Mouse (Mus musculus) midbrain, postnatal 0 days (tissue): Measurements from ENCODE around the gene Epb41l2. TPM values are rescaled to one million over a fixed set of nuclear protein-coding genes. Genes with fewer than 3 reads are reported as not detected.

ENCODE experiments used
- ATAC-seq: fragments of 200-750 bp; cut with Nextera tagmentation; 2 replicates; pipeline ENCODE4 v1.8.0; 2017; ENCODE audit warnings: moderate number of reproducible peaks, mild to moderate bottlenecking, moderate TSS enrichment, moderate library complexity; ENCODE audit not compliant: low FRiP score
- DNase-seq: peaks from one replicate; pipeline ENCODE4 v3.0.0-alpha.2; 2015; ENCODE audit warnings: low spot score
- H3K27ac ChIP-seq: fragments of 300-500 bp; sonication (generic); 2 replicates; pipeline ENCODE4 v1.5.1; 2014; ENCODE audit warnings: low read depth, mild to moderate bottlenecking, low read length, mixed read lengths
- H3K27me3 ChIP-seq: fragments of 300-500 bp; sonication (generic); 2 replicates; pipeline ENCODE4 v1.6.1; 2014; ENCODE audit warnings: low read length, control low read depth, mixed read lengths; ENCODE audit not compliant: insufficient read depth
- H3K36me3 ChIP-seq: fragments of 300-500 bp; sonication (generic); 2 replicates; pipeline ENCODE4 v1.6.1; 2014; ENCODE audit warnings: low read length, control low read depth, mixed read lengths; ENCODE audit not compliant: insufficient read depth
- H3K4me1 ChIP-seq: fragments of 300-500 bp; sonication (generic); 2 replicates; pipeline ENCODE4 v1.6.1; 2014; ENCODE audit warnings: mild to moderate bottlenecking, control low read depth, antibody characterized with exemption, low read length, mixed read lengths; ENCODE audit not compliant: insufficient read depth
- H3K4me2 ChIP-seq: fragments of 300-500 bp; sonication (generic); 2 replicates; pipeline ENCODE4 v1.6.1; 2014; ENCODE audit warnings: low read depth, mild to moderate bottlenecking, low read length, mixed read lengths; ENCODE audit not compliant: poor library complexity, severe bottlenecking
- H3K4me3 ChIP-seq: fragments of 300-500 bp; sonication (generic); 2 replicates; pipeline ENCODE4 v1.5.1; 2014; ENCODE audit warnings: low read depth, mild to moderate bottlenecking, low read length, moderate library complexity
- H3K9ac ChIP-seq: fragments of 300-500 bp; sonication (generic); replicated peaks from 2 replicates; pipeline ENCODE4 v1.6.1; 2014; ENCODE audit warnings: mild to moderate bottlenecking, low read length, moderate library complexity, mixed read lengths; ENCODE audit not compliant: poor library complexity, severe bottlenecking
- H3K9me3 ChIP-seq: fragments of 300-500 bp; sonication (generic); 2 replicates; pipeline ENCODE4 v1.6.1; 2016; ENCODE audit warnings: low read length, control low read depth
- CTCF ChIP-seq: IDR thresholded peaks from 2 replicates; pipeline ENCODE4 v1.5.1; 2016; ENCODE audit warnings: antibody characterized with exemption, mild to moderate bottlenecking
- WGBS: fragments of 180-500 bp; shearing (Covaris S2); extraction: QIAGEN DNeasy Blood & Tissue Kit; methylation state at CpG from one replicate; pipeline ENCODE4 v1.1.7; 2014; 5-methylcytosine and 5-hydroxymethylcytosine counted together
- polyA plus RNA-seq: library from polyadenylated mRNA; unstranded; fragments of >200 nt; fragmentation: Nextera tagmentation; extraction: Ambion mirVana; gene quantifications from 2 replicates; pipeline ENCODE4 v1.2.1, GENCODE M21; 2015
- total RNA-seq: library from RNA; depleted of rRNA; stranded (reverse); fragments of >200 nt; gene quantifications from 2 replicates; pipeline ENCODE4 v1.2.3, GENCODE M21; 2014

The Epb41l2 gene
- total and polyA plus RNA-seq, 2 experiments from 2014 or later = 21.8 to 51.7 TPM

DNA sequence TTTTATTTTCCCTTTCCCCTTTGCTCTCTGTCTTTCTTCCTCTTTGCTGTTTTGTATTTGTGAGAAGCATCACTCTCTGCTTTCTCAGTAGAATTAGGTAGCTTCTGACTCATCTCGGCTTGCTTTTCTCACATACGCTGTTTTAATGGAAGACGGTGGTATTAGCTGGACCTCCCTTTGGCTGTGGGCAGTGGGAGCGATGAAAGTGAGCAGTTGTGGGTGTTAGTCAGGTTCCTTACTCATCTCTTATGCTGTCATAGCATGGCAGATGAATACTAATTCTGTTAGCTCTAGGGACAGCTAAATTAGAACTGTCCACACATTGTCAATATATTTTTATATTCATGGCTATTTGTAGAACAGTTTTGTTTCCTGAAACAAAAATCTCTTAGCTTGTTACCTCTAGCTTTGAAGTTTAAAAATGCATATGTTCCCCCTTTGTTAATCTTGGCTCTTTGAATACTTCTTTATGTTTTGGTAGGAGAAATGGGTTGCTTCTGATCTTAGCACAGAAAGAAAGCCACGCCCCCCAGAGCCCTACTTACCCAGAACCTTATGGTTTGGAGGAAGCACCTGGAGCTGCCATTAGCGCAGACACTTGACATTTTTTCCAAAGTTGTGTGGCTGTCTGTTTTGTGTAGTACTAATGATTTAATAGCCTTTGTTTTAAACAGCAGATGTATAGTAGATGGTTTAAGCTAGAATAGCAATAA lies 78.1 kb downstream of the Epb41l2 start:
- H3K4me1 ChIP-seq = no peaks in the 10 kb centered on the region
- H3K4me2 ChIP-seq = no peak overlapping the region
- no peak overlapping the region for H3K4me3 ChIP-seq
- no peak for TF ChIP-seq CTCF
- no peaks in the 10 kb centered on the region for H3K27me3 ChIP-seq
- no peak overlapping the region for H3K27ac ChIP-seq
- DNase-seq = no peak
- ATAC-seq = no peak
- H3K9ac ChIP-seq = no peak overlapping the region
- no peaks in the 10 kb centered on the region for H3K9me3 ChIP-seq
- H3K36me3 ChIP-seq = no peaks in the 10 kb centered on the region
- WGBS = 93% methylated on average over 6 of the region's 6 CpGs

GRCm38 (mm10) chr10:25438299-25438680 lies 78.7 kb downstream of the Epb41l2 start:
- no peak overlapping the region for H3K9ac ChIP-seq
- no peak overlapping the region for H3K4me2 ChIP-seq
- no peaks in the 10 kb centered on the region for H3K36me3 ChIP-seq
- TF ChIP-seq CTCF = no peak
- no peaks in the 10 kb centered on the region for H3K27me3 ChIP-seq
- no peaks in the 10 kb centered on the region for H3K4me1 ChIP-seq
- DNase-seq (no peak), ATAC-seq (no peak)
- WGBS = 89% methylated on average over 8 of the region's 8 CpGs
- H3K27ac ChIP-seq = no peak overlapping the region
- H3K9me3 ChIP-seq = no peaks in the 10 kb centered on the region
- H3K4me3 ChIP-seq = no peak overlapping the region

GRCm38 (mm10) chr10:25439163-25439562 lies 79.6 kb downstream of the Epb41l2 start:
- no peak for TF ChIP-seq CTCF
- no peak overlapping the region for H3K27ac ChIP-seq
- WGBS = 85% methylated on average over 4 of the region's 4 CpGs
- no peak overlapping the region for H3K9ac ChIP-seq
- H3K36me3 ChIP-seq = 0 out of 2 replicates have a peak, but pooled peaks cover 5% of the 10 kb centered on the region
- H3K27me3 ChIP-seq = no peaks in the 10 kb centered on the region
- DNase-seq (no peak), ATAC-seq (no peak)
- no peaks in the 10 kb centered on the region for H3K9me3 ChIP-seq
- H3K4me2 ChIP-seq = no peak overlapping the region
- no peak overlapping the region for H3K4me3 ChIP-seq
- H3K4me1 ChIP-seq = no peaks in the 10 kb centered on the region

DNA sequence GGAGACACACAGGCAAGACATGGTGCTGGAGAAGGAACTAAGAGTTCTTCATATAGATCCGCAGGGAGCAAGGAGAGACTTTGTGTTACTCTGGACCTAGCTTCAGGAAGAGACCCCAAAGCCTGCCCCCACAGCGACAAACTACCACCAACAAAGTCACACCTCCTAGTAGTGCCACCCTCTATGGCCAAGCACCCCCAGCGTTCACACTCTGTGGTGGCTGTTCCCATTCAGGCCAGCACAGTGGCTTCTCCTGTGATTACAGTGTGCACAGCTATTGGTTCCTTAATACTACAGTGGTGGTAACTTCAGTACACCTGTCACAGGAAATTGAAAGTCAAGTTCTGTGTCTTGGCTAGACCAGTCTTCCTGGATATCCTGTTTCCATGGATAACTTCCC lies 80.3 kb downstream of the Epb41l2 start:
- Histone ChIP-seq H3K4me1 (no peaks in the 10 kb centered on the region), H3K4me3 (no peak overlapping the region), H3K27ac (no peak overlapping the region), H3K36me3 (0 out of 2 replicates have a peak, but pooled peaks cover 6% of the 10 kb centered on the region), H3K9me3 (no peaks in the 10 kb centered on the region), H3K27me3 (no peaks in the 10 kb centered on the region), H3K4me2 (no peak overlapping the region), H3K9ac (no peak overlapping the region)
- WGBS = 94% methylated on average over 3 of the region's 3 CpGs
- ATAC-seq (no peak), DNase-seq (no peak)
- no peak for TF ChIP-seq CTCF

GRCm38 (mm10) chr10:25441405-25441804 lies 81.8 kb downstream of the Epb41l2 start:
- DNase-seq (no peak), ATAC-seq (no peak)
- no peak for TF ChIP-seq CTCF
- Histone ChIP-seq H3K9me3 (no peaks in the 10 kb centered on the region), H3K36me3 (0 out of 2 replicates have a peak, but pooled peaks cover 6% of the 10 kb centered on the region), H3K9ac (no peak overlapping the region), H3K27me3 (no peaks in the 10 kb centered on the region), H3K27ac (no peak overlapping the region), H3K4me1 (no peaks in the 10 kb centered on the region), H3K4me3 (no peak overlapping the region), H3K4me2 (no peak overlapping the region)
- WGBS = 87% methylated on average over 7 of the region's 7 CpGs

DNA sequence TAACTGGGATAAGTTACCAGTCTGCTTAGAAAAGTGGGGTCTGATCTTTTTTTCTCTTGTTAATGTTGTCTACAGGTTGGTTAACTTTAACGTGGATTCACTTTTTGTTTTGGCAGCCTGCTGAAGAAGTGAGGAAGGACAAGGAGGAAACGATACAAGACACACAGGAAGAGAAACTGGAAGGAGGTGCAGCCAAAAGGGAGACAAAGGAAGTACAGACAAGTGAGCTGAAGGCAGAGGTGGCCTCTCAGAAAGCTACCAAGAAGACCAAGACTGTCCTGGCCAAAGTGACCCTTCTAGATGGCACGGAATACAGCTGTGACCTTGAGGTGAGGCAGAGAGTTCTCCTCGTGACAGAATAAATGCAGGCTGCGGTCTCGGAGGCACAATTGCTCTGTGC lies 84.0 kb downstream of the Epb41l2 start:
- 0 out of 2 replicates have a peak, but pooled peaks cover 6% of the 10 kb centered on the region for H3K36me3 ChIP-seq
- no peaks in the 10 kb centered on the region for H3K27me3 ChIP-seq
- H3K4me1 ChIP-seq = no peaks in the 10 kb centered on the region
- ATAC-seq = no peak
- no peak overlapping the region for H3K4me3 ChIP-seq
- H3K27ac ChIP-seq = no peak overlapping the region
- no peak overlapping the region for H3K9ac ChIP-seq
- H3K4me2 ChIP-seq = no peak overlapping the region
- TF ChIP-seq CTCF = no peak
- DNase-seq = no peak
- WGBS = 84% methylated on average over 6 of the region's 6 CpGs
- H3K9me3 ChIP-seq = no peaks in the 10 kb centered on the region
